Mouse (Mus musculus) lung, adult 2 months (tissue): Measurements from ENCODE around the gene Cgnl1.

Experiments
- CTCF ChIP-seq: fragments of 200-500 bp; IDR thresholded peaks from 2 replicates; pipeline ENCODE4 v1.5.1; 2011; ENCODE audit warnings: mild to moderate bottlenecking, low read length, control low read depth; ENCODE audit not compliant: insufficient read depth
- POLR2A ChIP-seq: fragments of 200-500 bp; IDR thresholded peaks from 2 replicates; pipeline ENCODE4 v1.6.1; 2011; ENCODE audit warnings: low read depth, mild to moderate bottlenecking, control low read depth, low read length, borderline replicate concordance; ENCODE audit errors: extremely low read depth

- TF ChIP-seq CTCF (no peak), POLR2A (no peak)
Measured at GRCm38 (mm10) chr9:71670677-71671076, 100.7 kb downstream of the Cgnl1 start.
